Mouse (Mus musculus): Measurements from ENCODE around the gene Lrrn1. TPM values are rescaled to one million over a fixed set of nuclear protein-coding genes. Genes with fewer than 3 reads are reported as not detected.

Lrrn1 gene
- polyA plus RNA-seq, 1 experiment = 0.16 TPM

DNA sequence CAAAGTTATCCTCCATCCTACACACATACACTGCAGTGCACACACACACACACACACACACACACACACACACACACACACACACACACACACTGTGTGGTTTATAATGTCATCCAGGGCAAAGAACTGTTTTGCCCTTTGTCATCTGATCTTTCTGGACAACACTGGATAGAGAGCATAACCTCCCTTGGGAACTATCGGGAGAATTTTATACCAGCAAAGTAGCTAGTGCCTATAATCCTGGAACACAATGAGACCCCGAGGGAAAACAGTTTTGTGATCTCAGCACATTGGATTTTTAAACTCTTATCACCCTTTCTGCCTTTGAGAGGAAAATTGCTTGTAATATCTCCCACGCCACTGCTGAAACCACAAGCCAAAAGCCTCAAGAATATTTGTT, 45.8 kb downstream of the Lrrn1 start:
- DNase-seq (ENCODE audit: low read depth, low spot score) = no peak
- 61% methylated on average over 3 of the region's 3 CpGs for WGBS

DNA sequence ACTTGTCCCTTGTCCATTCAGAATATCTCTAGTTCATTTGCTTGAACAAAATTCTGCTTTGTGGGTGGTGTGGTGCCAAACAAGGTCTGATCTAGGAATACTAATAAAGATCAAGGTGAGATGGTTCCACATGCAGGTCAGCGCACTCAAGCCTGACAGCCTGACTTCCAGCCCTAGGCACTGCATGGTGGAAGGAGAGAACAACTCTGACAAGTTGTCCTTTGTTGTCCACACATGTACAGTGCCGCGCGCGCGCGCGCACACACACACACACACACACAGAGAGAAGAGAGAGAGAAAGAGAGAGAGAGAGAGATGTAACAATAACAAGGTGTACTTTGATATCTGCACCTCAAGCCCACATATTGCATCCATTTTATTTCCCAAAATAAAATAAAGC, 47.7 kb downstream of the Lrrn1 start:
- 99% methylated on average over 8 of the region's 8 CpGs for WGBS
- DNase-seq (ENCODE audit: low read depth, low spot score) = no peak

DNA sequence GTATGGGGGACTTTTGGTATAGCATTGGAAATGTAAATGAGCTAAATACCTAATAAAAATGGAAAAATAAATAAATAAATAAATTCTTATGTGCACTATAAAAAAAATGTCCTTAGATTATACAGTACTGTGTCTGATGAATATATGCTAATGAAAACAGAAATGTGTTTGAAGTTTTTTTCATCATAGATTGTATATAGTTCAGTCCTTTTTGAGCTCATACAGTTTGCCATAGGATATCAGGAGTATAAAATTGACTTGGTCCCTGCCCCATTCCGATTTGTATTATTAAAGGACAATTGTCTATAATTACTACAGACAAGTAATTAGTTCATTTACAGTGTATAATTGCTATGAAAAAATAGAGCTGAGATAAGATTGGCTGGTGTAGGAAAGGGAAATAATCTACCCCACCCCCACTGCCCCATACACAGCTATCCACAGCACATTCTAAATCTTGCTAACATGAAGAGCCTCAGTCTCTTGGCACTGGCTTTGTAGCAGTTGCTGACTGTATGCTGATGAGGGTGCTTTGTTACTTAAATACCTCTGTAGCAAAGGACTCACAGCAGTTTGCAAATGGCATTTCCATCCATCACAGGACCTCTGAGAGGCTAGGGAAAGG, 54.3 kb downstream of the Lrrn1 start:
- no peak for DNase-seq (ENCODE audit: low read depth, low spot score)
- WGBS = 87% methylated on average over 1 of the region's 1 CpGs

DNA sequence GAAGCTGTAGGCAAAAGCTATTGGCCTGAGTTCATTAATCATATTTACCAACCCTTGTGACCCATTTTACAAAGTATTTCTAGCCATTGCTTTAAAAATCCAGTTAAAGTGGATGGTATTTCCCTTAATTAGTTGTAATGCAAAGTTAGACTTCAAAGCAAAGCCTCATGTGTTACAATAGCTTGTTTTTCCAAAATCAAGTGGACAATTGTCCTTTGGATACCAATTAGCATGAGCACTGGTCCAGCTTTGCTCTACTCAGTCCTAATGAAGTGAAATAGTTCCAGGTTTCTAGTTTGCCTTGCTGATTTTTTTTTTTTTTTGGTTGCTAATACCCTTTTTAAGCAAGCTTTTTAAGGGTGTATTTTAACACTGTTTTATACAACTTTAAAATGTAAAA, 75.6 kb downstream of the Lrrn1 start:
- DNase-seq (ENCODE audit: low read depth, low spot score) = no peak

- DNase-seq (ENCODE audit: low read depth, low spot score) = no peak
- WGBS = 60% methylated on average over 1 of the region's 1 CpGs
Measured at GRCm38 (mm10) chr6:107614288-107614687, 84.7 kb downstream of the Lrrn1 start.

All from large intestine, adult 2 months (tissue).